Mouse (Mus musculus): ENCODE data around the gene Copb2. TPM values are rescaled to one million over a fixed set of nuclear protein-coding genes. Genes with fewer than 3 reads are reported as not detected.
A peak's percentile ranks its signal among the peaks of the same experiment; 100 is the strongest.

Gene Copb2
- total and polyA plus RNA-seq, 3 experiments, result 84.4 to 97.7 (median 93.3) TPM

DNA sequence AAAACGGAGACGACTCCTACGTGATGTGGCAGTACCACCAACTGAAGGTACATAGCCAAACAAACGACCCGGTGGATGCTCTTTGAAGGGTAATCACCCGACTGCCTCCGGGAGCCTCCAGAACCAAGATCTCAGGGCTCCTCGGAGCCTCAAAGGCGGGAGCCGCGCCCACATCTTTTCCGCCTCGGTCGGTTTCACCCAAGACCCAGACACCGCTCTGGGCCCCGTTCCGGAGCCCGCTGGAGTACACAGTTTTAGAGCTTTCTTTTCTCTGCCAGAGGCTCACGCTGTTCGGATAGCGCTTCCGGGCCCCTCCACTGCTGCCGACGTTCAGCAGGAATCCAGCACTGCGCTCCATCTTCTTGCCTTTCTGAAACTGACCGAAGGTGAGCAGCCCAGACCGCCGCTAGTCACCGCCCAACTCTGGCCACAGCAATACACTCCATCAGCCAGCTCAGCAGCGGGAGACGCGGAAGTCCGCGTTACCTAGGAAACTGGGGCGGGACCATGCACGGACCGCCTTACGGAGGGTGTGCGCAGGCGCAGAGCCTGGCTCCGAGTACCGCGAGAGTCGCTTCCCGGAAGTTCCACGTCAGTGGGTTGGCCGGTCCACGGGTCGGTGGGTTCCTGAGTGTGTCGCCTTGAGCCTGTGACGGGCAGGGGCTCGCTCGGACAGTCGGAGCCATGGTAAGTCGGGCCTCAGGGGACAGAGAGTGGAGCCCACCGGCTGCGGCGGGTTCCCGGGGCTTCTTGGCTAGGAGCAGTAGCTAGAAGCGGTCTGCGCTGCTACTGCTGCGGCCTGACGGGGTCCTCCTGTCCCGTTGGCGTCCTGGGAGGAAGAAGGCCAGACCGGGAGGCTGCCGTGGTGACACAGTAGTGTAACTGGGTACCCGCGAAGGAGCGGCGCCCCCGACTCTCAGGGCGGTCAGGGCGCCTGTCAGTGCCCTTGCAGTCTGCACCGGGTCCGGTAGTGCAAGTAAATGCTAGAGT is at the start of gene Copb2 (continued):
- TF ChIP-seq USF1 (IDR thresholded peaks at IDR 0.05; ENCODE audit: low read depth, low read length) (no peak), MXI1 (IDR thresholded peaks at IDR 0.05; ENCODE audit: low read depth, low read length) (peak; percentile 93), POLR2AphosphoS2 (IDR thresholded peaks at IDR 0.05; ENCODE audit: low read length) (peak; percentile 56; the same call in 1 of the 2 replicates), USF2 (IDR thresholded peaks at IDR 0.05; ENCODE audit: borderline replicate concordance in 1 of 2, insufficient read depth in 1 of 2, low read depth in 1 of 2, low read length in 2 of 2) (no peak), CHD2 (IDR thresholded peaks at IDR 0.05; ENCODE audit: low read length) (peak; percentile 99)

DNA sequence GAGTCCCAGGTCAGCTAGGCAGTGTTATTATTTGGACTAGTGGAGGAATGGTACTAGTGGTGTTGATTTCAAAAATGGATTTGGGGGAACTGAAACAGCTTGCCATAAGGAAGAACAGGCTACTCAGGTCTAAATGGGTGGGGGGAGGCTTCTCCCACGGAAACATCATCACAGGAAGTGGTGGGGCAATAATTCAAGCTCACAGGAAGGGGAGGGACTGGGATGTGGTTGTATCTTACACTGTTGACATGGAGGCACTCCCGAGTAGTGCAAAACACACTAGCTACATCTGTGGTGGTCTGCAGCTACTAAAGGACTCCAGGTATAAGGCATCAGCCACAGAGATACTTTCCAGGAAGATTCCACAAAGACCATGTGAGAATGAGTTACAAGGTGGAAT is 39.6 kb upstream of the Copb2 start:
- no peak for DNase-seq (ENCODE audit: low read depth, low spot score)
- H3K9ac ChIP-seq (ENCODE audit: control insufficient read depth, low read depth, low read length, poor library complexity, severe bottlenecking), result no peak overlapping the region
- H3K36me3 ChIP-seq (ENCODE audit: control insufficient read depth in 1 of 2, insufficient read depth in 2 of 2, low read length in 2 of 2), result no peaks in the 10 kb centered on the region
- H3K4me1 ChIP-seq (ENCODE audit: control insufficient read depth in 1 of 2, insufficient read depth in 2 of 2, low read length in 2 of 2), result no peaks in the 10 kb centered on the region
- TF ChIP-seq USF1 (IDR thresholded peaks at IDR 0.05; ENCODE audit: low read depth, low read length), result no peak
- TF ChIP-seq JUND (IDR thresholded peaks at IDR 0.05; ENCODE audit: low read depth, low read length), result no peak
- TF ChIP-seq MAZ (IDR thresholded peaks at IDR 0.05; ENCODE audit: low read depth, low read length), result no peak
- no peak for TF ChIP-seq USF2 (IDR thresholded peaks at IDR 0.05; ENCODE audit: borderline replicate concordance in 1 of 2, insufficient read depth in 1 of 2, low read depth in 1 of 2, low read length in 2 of 2)
- TF ChIP-seq MXI1 (IDR thresholded peaks at IDR 0.05; ENCODE audit: low read depth, low read length), result no peak
- TF ChIP-seq UBTF (IDR thresholded peaks at IDR 0.05; ENCODE audit: borderline replicate concordance, insufficient read depth, low read depth, low read length), result no peak
- TF ChIP-seq TAL1 (IDR thresholded peaks at IDR 0.05; ENCODE audit: low read length), result no peak
- TF ChIP-seq POLR2AphosphoS5 (IDR thresholded peaks at IDR 0.05; ENCODE audit: borderline replicate concordance, low read depth, low read length), result no peak
- no peak for TF ChIP-seq ELF1 (IDR thresholded peaks at IDR 0.05; ENCODE audit: low read depth, low read length)
- TF ChIP-seq SIN3A (IDR thresholded peaks at IDR 0.05; ENCODE audit: low read length), result no peak
- TF ChIP-seq MYB (IDR thresholded peaks at IDR 0.05; ENCODE audit: low read depth, low read length), result no peak
- TF ChIP-seq ZKSCAN1 (IDR thresholded peaks at IDR 0.05; ENCODE audit: low read depth, low read length), result no peak
- no peak for TF ChIP-seq MEF2A (IDR thresholded peaks at IDR 0.05; ENCODE audit: extremely low read depth, insufficient replicate concordance, low read depth, low read length, poor library complexity, severe bottlenecking)
- TF ChIP-seq TBP (IDR thresholded peaks at IDR 0.05; ENCODE audit: low read depth, low read length), result no peak
- no peaks in the 10 kb centered on the region for H3K79me2 ChIP-seq (ENCODE audit: control insufficient read depth, insufficient read depth, low read length, poor library complexity)
- no peak overlapping the region for H3K27ac ChIP-seq (ENCODE audit: control insufficient read depth, low read depth, low read length)
- H3K4me3 ChIP-seq (ENCODE audit: control insufficient read depth in 1 of 2, insufficient read depth in 1 of 2, low read depth in 2 of 2, low read length in 2 of 2), result no peak overlapping the region
- no peaks in the 10 kb centered on the region for H3K9me3 ChIP-seq (replicated peaks; ENCODE audit: insufficient read depth, low read length)
- no peaks in the 10 kb centered on the region; a peak in 1 of 4 replicates for H3K27me3 ChIP-seq (ENCODE audit: control insufficient read depth in 1 of 2, insufficient read depth in 2 of 2, low read length in 2 of 2)

All from MEL (cell line).